Mouse (Mus musculus) kidney, embryonic 15.5 days (tissue): Measurements from ENCODE around the gene Fzd5. TPM values are rescaled to one million over a fixed set of nuclear protein-coding genes. Genes with fewer than 3 reads are reported as not detected.

Experiments
- ATAC-seq: fragments of 200-750 bp; cut with Nextera tagmentation; replicated peaks from 2 replicates; pipeline ENCODE4 v1.8.0; 2017; ENCODE audit warnings: moderate TSS enrichment; ENCODE audit not compliant: low FRiP score
- H3K27ac ChIP-seq: fragments of 300-500 bp; sonication (generic); 2 replicates; pipeline ENCODE4 v1.5.1; 2015; ENCODE audit warnings: mild to moderate bottlenecking, inconsistent platforms
- H3K27me3 ChIP-seq: fragments of 300-500 bp; sonication (generic); 2 replicates; pipeline ENCODE4 v1.6.1; 2015; ENCODE audit warnings: inconsistent platforms
- H3K36me3 ChIP-seq: fragments of 300-500 bp; sonication (generic); 2 replicates; pipeline ENCODE4 v1.6.1; 2015; ENCODE audit warnings: inconsistent platforms
- H3K4me1 ChIP-seq: fragments of 300-500 bp; sonication (generic); 2 replicates; pipeline ENCODE4 v1.6.1; 2015; ENCODE audit warnings: inconsistent platforms
- H3K4me2 ChIP-seq: fragments of 300-500 bp; sonication (generic); 2 replicates; pipeline ENCODE4 v1.6.1; 2015; ENCODE audit warnings: moderate library complexity, mild to moderate bottlenecking, inconsistent platforms
- H3K4me3 ChIP-seq: fragments of 300-500 bp; sonication (generic); replicated peaks from 2 replicates; pipeline ENCODE4 v1.5.1; 2015; ENCODE audit warnings: mild to moderate bottlenecking, inconsistent platforms
- H3K9ac ChIP-seq: fragments of 300-500 bp; sonication (generic); 2 replicates; pipeline ENCODE4 v1.6.1; 2015; ENCODE audit warnings: mild to moderate bottlenecking, inconsistent platforms
- H3K9me3 ChIP-seq: fragments of 300-500 bp; sonication (generic); replicated peaks from 2 replicates; pipeline ENCODE4 v1.6.1; 2016; ENCODE audit warnings: inconsistent platforms
- WGBS: fragments of 180-500 bp; shearing (Covaris S2); methylation state at CpG from one replicate; pipeline ENCODE4 v1.1.7; 2015; ENCODE audit warnings: mixed read lengths; 5-methylcytosine and 5-hydroxymethylcytosine counted together
- polyA plus RNA-seq: library from polyadenylated mRNA; unstranded; fragments of >200 nt; fragmentation: Nextera tagmentation; extraction: Ambion mirVana; gene quantifications from 2 replicates; pipeline ENCODE4 v1.2.1, GENCODE M21; 2015

Gene Fzd5
- 2.2 and 2.4 TPM in 2 replicates for polyA plus RNA-seq

GRCm38 (mm10) chr1:64737502-64738179 lies at the start of gene Fzd5:
TSS of gene Fzd5 (minus strand) at chr1:64737751.
- Histone ChIP-seq H3K9me3 (no peaks in the 10 kb centered on the region), H3K4me2 (peak within 1 kb of the TSS; percentile 96), H3K36me3 (no peaks in the 10 kb centered on the region; the same call in 1 of the 2 replicates), H3K27me3 (peaks cover 28% of the 10 kb centered on the region), H3K4me3 (peak within 1 kb of the TSS; percentile 60), H3K4me1 (peaks cover 45% of the 10 kb centered on the region), H3K27ac (peak within 1 kb of the TSS; percentile 92), H3K9ac (peak within 1 kb of the TSS; percentile 66)
- peak; percentile 97 for ATAC-seq
- WGBS = under 1% methylated on average over 55 of the region's 73 CpGs

DNA sequence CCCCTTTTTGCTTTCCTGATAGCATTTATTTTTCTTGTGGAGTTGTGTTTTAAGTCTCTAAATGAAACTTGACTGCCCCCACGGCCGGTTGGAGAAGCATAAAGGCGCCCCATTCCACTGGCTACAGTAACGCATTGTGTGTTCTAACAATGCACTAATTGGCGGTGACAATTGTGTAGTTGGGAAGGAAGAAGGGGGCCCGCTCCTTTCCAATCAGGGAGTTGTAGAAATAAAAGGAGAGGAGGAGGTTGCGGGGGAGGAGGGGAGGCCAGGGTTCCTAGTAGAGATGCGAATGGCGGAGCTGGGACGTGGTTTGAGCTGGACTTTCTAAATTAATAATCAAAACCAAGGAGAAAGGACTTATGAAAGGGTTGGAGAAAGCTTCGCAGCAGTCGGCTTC lies 42.3 kb upstream of the Fzd5 start:
- Histone ChIP-seq H3K36me3 (no peaks in the 10 kb centered on the region), H3K4me2 (no peak overlapping the region), H3K27me3 (no peaks in the 10 kb centered on the region), H3K4me3 (no peak overlapping the region), H3K27ac (no peak overlapping the region), H3K9me3 (no peaks in the 10 kb centered on the region), H3K4me1 (no peaks in the 10 kb centered on the region), H3K9ac (no peak overlapping the region)
- 78% methylated on average over 12 of the region's 12 CpGs for whole genome bisulfite sequencing
- no peak for ATAC-seq

GRCm38 (mm10) chr1:64779415-64779814 lies 41.9 kb upstream of the Fzd5 start:
- no peak overlapping the region for H3K9ac ChIP-seq
- no peak overlapping the region for H3K4me3 ChIP-seq
- no peaks in the 10 kb centered on the region for H3K36me3 ChIP-seq
- no peak for ATAC-seq
- no peaks in the 10 kb centered on the region for H3K9me3 ChIP-seq
- H3K4me1 ChIP-seq = no peaks in the 10 kb centered on the region
- no peak overlapping the region for H3K27ac ChIP-seq
- 66% methylated on average over 5 of the region's 5 CpGs for WGBS
- H3K4me2 ChIP-seq = no peak overlapping the region
- no peaks in the 10 kb centered on the region for H3K27me3 ChIP-seq

GRCm38 (mm10) chr1:64773305-64773704 lies 35.8 kb upstream of the Fzd5 start:
- Histone ChIP-seq H3K27ac (no peak overlapping the region), H3K9me3 (no peaks in the 10 kb centered on the region), H3K4me1 (peaks cover 6% of the 10 kb centered on the region; the same call in 1 of the 2 replicates), H3K36me3 (no peaks in the 10 kb centered on the region), H3K4me3 (no peak overlapping the region), H3K27me3 (no peaks in the 10 kb centered on the region), H3K9ac (no peak overlapping the region), H3K4me2 (no peak overlapping the region)
- no peak for ATAC-seq
- WGBS = 82% methylated on average over 4 of the region's 4 CpGs

DNA sequence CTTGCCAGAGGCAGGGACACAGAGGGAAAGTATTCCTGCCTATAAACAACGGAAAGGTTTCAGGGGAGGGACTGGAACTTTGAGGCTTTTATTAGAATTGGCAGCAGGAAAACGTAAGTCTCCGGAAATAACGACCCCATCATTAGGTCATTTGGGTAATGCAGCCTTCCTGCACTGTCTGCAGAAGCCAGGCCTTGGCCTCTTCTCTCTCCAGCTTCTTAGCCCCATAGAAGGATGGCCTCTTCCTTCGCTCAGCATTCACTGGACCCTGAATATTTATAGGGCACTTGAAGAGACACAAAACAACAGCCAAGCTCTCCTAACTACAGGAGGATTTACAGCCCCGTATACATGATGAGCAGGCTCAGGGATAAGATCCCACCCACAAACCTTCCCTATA lies 32.6 kb upstream of the Fzd5 start:
- Histone ChIP-seq H3K9me3 (no peaks in the 10 kb centered on the region), H3K27me3 (no peaks in the 10 kb centered on the region), H3K4me1 (peaks cover 6% of the 10 kb centered on the region; the same call in 1 of the 2 replicates), H3K9ac (no peak overlapping the region), H3K4me2 (no peak overlapping the region), H3K4me3 (no peak overlapping the region), H3K36me3 (no peaks in the 10 kb centered on the region), H3K27ac (no peak overlapping the region)
- WGBS = 16% methylated on average over 6 of the region's 6 CpGs
- ATAC-seq = no peak

DNA sequence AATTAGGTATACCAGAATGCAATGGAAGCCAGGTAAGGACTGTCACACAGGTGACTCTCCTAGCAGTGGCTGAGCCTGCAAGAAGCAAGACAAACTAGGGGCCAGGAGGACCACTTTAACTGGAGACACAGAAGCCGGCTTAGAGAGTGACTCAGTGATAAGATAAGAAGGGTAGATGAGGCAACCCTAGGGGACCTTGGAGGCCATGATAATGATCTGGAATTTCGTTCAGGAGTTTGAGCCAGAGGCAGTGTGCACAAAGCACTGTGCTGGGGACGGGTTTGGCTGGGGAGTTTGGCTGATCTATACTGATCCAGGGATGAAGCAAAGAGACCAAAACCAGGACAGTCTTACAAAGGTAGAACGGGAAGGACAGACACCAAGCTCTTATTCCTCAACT lies 24.1 kb upstream of the Fzd5 start:
- Histone ChIP-seq H3K9me3 (no peaks in the 10 kb centered on the region), H3K9ac (no peak overlapping the region), H3K27me3 (0 out of 2 replicates have a peak, but pooled peaks cover 4% of the 10 kb centered on the region), H3K4me3 (no peak overlapping the region), H3K4me1 (peaks cover 7% of the 10 kb centered on the region; the same call in 1 of the 2 replicates), H3K27ac (no peak overlapping the region), H3K4me2 (no peak overlapping the region), H3K36me3 (no peaks in the 10 kb centered on the region)
- WGBS = 72% methylated on average over 4 of the region's 4 CpGs
- no peak for ATAC-seq

DNA sequence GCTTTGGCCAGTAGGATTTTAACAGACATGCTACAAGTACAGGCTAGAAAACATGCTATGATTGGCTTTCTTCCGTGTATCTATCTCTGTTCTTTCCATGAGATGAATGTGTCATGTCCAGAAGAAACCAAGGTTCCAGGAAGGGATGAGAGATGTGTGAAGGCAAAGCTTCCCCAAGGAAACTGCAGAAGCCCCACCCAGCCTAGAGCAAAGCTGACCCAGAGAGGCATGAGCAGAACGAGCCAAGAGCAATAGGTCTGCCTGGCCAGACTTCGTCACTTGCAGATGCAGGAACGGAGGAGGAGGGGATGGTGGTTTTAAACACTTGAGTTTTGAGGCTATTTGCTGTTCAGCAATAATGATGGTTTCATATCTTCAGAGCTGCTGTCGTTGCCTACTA lies 20.2 kb upstream of the Fzd5 start:
- Histone ChIP-seq H3K4me2 (no peak overlapping the region), H3K36me3 (no peaks in the 10 kb centered on the region), H3K4me3 (no peak overlapping the region), H3K27ac (no peak overlapping the region), H3K9ac (no peak overlapping the region), H3K9me3 (no peaks in the 10 kb centered on the region), H3K4me1 (peaks cover 11% of the 10 kb centered on the region; the same call in 1 of the 2 replicates), H3K27me3 (0 out of 2 replicates have a peak, but pooled peaks cover 4% of the 10 kb centered on the region)
- no peak for ATAC-seq
- 74% methylated on average over 5 of the region's 5 CpGs for WGBS

- H3K4me1 ChIP-seq = peaks cover 11% of the 10 kb centered on the region; the same call in 1 of the 2 replicates
- H3K27me3 ChIP-seq = 0 out of 2 replicates have a peak, but pooled peaks cover 4% of the 10 kb centered on the region
- no peak for ATAC-seq
- no peak overlapping the region for H3K4me3 ChIP-seq
- H3K27ac ChIP-seq = no peak overlapping the region
- H3K4me2 ChIP-seq = no peak overlapping the region
- no peak overlapping the region for H3K9ac ChIP-seq
- H3K9me3 ChIP-seq = no peaks in the 10 kb centered on the region
- no peaks in the 10 kb centered on the region for H3K36me3 ChIP-seq
- 32% methylated on average over 2 of the region's 2 CpGs for WGBS
Measured at GRCm38 (mm10) chr1:64757254-64757653, 19.7 kb upstream of the Fzd5 start.

GRCm38 (mm10) chr1:64756640-64757030 lies 19.1 kb upstream of the Fzd5 start:
- H3K36me3 ChIP-seq = no peaks in the 10 kb centered on the region
- 48% methylated on average over 10 of the region's 10 CpGs for WGBS
- H3K27ac ChIP-seq = no peak overlapping the region
- no peak overlapping the region for H3K4me3 ChIP-seq
- no peak overlapping the region for H3K9ac ChIP-seq
- no peak overlapping the region for H3K4me2 ChIP-seq
- no peaks in the 10 kb centered on the region for H3K9me3 ChIP-seq
- 0 out of 2 replicates have a peak, but pooled peaks cover 4% of the 10 kb centered on the region for H3K27me3 ChIP-seq
- ATAC-seq = no peak
- H3K4me1 ChIP-seq = peaks cover 11% of the 10 kb centered on the region; the same call in 1 of the 2 replicates

- H3K9me3 ChIP-seq = no peaks in the 10 kb centered on the region
- 0 out of 2 replicates have a peak, but pooled peaks cover 4% of the 10 kb centered on the region for H3K27me3 ChIP-seq
- no peaks in the 10 kb centered on the region for H3K36me3 ChIP-seq
- H3K27ac ChIP-seq = no peak overlapping the region
- peaks cover 11% of the 10 kb centered on the region; the same call in 1 of the 2 replicates for H3K4me1 ChIP-seq
- ATAC-seq = no peak
- no peak overlapping the region for H3K4me3 ChIP-seq
- no peak overlapping the region for H3K4me2 ChIP-seq
- 68% methylated on average over 7 of the region's 7 CpGs for WGBS
- H3K9ac ChIP-seq = no peak overlapping the region
Measured at GRCm38 (mm10) chr1:64755971-64756639, 18.6 kb upstream of the Fzd5 start.

GRCm38 (mm10) chr1:64754658-64755057 lies 17.1 kb upstream of the Fzd5 start:
- Histone ChIP-seq H3K4me2 (no peak overlapping the region), H3K4me3 (no peak overlapping the region), H3K9ac (no peak overlapping the region), H3K27me3 (0 out of 2 replicates have a peak, but pooled peaks cover 4% of the 10 kb centered on the region), H3K4me1 (peaks cover 11% of the 10 kb centered on the region; the same call in 1 of the 2 replicates), H3K9me3 (no peaks in the 10 kb centered on the region), H3K27ac (no peak overlapping the region), H3K36me3 (no peaks in the 10 kb centered on the region)
- no peak for ATAC-seq
- WGBS = 88% methylated on average over 5 of the region's 5 CpGs

DNA sequence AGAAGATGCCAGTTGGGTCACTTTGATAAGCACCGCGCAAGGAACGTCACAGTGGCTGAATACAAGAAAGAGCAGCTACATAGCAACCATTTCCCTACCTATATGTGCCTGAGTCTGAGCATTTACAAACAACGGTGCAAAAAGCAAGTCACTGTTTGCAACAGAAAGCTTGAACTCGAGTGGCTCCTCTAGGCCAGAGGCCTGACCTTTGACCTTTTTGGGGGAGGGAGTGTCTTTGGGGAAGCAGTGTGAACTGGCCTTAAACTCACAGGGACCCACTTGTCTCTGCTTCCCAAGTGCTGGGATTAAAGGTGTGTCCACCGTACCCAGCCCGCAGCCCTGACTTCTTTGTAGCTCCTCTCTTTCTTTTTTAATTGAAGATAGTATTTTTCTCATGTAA lies 16.1 kb upstream of the Fzd5 start:
- no peak for ATAC-seq
- H3K27ac ChIP-seq = no peak overlapping the region
- no peak overlapping the region for H3K9ac ChIP-seq
- no peaks in the 10 kb centered on the region for H3K36me3 ChIP-seq
- H3K4me3 ChIP-seq = no peak overlapping the region
- WGBS = 75% methylated on average over 7 of the region's 7 CpGs
- no peaks in the 10 kb centered on the region for H3K9me3 ChIP-seq
- H3K4me2 ChIP-seq = no peak overlapping the region
- peaks cover 11% of the 10 kb centered on the region; the same call in 1 of the 2 replicates for H3K4me1 ChIP-seq
- 0 out of 2 replicates have a peak, but pooled peaks cover 4% of the 10 kb centered on the region for H3K27me3 ChIP-seq
